Mouse (Mus musculus) midbrain, postnatal 0 days (tissue): ENCODE results near the gene Spata17. TPM values are rescaled to one million over a fixed set of nuclear protein-coding genes. Genes with fewer than 3 reads are reported as not detected.
"Not testable (repeated sequence)": the region's sequence is repeated elsewhere in the genome, so short reads cannot be mapped to it uniquely, and the experiment has no call there.

Experiments used
- ATAC-seq: fragments of 200-750 bp; cut with Nextera tagmentation; 2 replicates; pipeline ENCODE4 v1.8.0; 2017; ENCODE audit warnings: moderate number of reproducible peaks, mild to moderate bottlenecking, moderate TSS enrichment, moderate library complexity; ENCODE audit not compliant: low FRiP score
- DNase-seq: peaks from one replicate; pipeline ENCODE4 v3.0.0-alpha.2; 2015; ENCODE audit warnings: low spot score
- H3K27ac ChIP-seq: fragments of 300-500 bp; sonication (generic); 2 replicates; pipeline ENCODE4 v1.5.1; 2014; ENCODE audit warnings: low read depth, mild to moderate bottlenecking, low read length, mixed read lengths
- H3K27me3 ChIP-seq: fragments of 300-500 bp; sonication (generic); 2 replicates; pipeline ENCODE4 v1.6.1; 2014; ENCODE audit warnings: low read length, control low read depth, mixed read lengths; ENCODE audit not compliant: insufficient read depth
- H3K36me3 ChIP-seq: fragments of 300-500 bp; sonication (generic); 2 replicates; pipeline ENCODE4 v1.6.1; 2014; ENCODE audit warnings: low read length, control low read depth, mixed read lengths; ENCODE audit not compliant: insufficient read depth
- H3K4me1 ChIP-seq: fragments of 300-500 bp; sonication (generic); 2 replicates; pipeline ENCODE4 v1.6.1; 2014; ENCODE audit warnings: mild to moderate bottlenecking, control low read depth, antibody characterized with exemption, low read length, mixed read lengths; ENCODE audit not compliant: insufficient read depth
- H3K4me2 ChIP-seq: fragments of 300-500 bp; sonication (generic); 2 replicates; pipeline ENCODE4 v1.6.1; 2014; ENCODE audit warnings: low read depth, mild to moderate bottlenecking, low read length, mixed read lengths; ENCODE audit not compliant: poor library complexity, severe bottlenecking
- H3K4me3 ChIP-seq: fragments of 300-500 bp; sonication (generic); 2 replicates; pipeline ENCODE4 v1.5.1; 2014; ENCODE audit warnings: low read depth, mild to moderate bottlenecking, low read length, moderate library complexity
- H3K9ac ChIP-seq: fragments of 300-500 bp; sonication (generic); replicated peaks from 2 replicates; pipeline ENCODE4 v1.6.1; 2014; ENCODE audit warnings: mild to moderate bottlenecking, low read length, moderate library complexity, mixed read lengths; ENCODE audit not compliant: poor library complexity, severe bottlenecking
- H3K9me3 ChIP-seq: fragments of 300-500 bp; sonication (generic); 2 replicates; pipeline ENCODE4 v1.6.1; 2016; ENCODE audit warnings: low read length, control low read depth
- CTCF ChIP-seq: IDR thresholded peaks from 2 replicates; pipeline ENCODE4 v1.5.1; 2016; ENCODE audit warnings: antibody characterized with exemption, mild to moderate bottlenecking
- WGBS: fragments of 180-500 bp; shearing (Covaris S2); extraction: QIAGEN DNeasy Blood & Tissue Kit; methylation state at CpG from one replicate; pipeline ENCODE4 v1.1.7; 2014; 5-methylcytosine and 5-hydroxymethylcytosine counted together
- polyA plus RNA-seq: library from polyadenylated mRNA; unstranded; fragments of >200 nt; fragmentation: Nextera tagmentation; extraction: Ambion mirVana; gene quantifications from 2 replicates; pipeline ENCODE4 v1.2.1, GENCODE M21; 2015
- total RNA-seq: library from RNA; depleted of rRNA; stranded (reverse); fragments of >200 nt; gene quantifications from 2 replicates; pipeline ENCODE4 v1.2.3, GENCODE M21; 2014

The Spata17 gene
- total and polyA plus RNA-seq, 2 experiments from 2014 or later, result 1.2 to 1.3 TPM

GRCm38 (mm10) chr1:187132348-187132747 is 82.9 kb downstream of the Spata17 start:
- no peak overlapping the region for H3K4me2 ChIP-seq
- no peak overlapping the region for H3K27ac ChIP-seq
- H3K4me3 ChIP-seq, result no peak overlapping the region
- DNase-seq (no peak), ATAC-seq (no peak)
- H3K9ac ChIP-seq, result no peak overlapping the region
- H3K36me3 ChIP-seq, result no peaks in the 10 kb centered on the region
- no peak for TF ChIP-seq CTCF
- no peaks in the 10 kb centered on the region for H3K9me3 ChIP-seq
- no peaks in the 10 kb centered on the region for H3K4me1 ChIP-seq
- 92% methylated on average over 4 of the region's 4 CpGs for WGBS
- H3K27me3 ChIP-seq, result no peaks in the 10 kb centered on the region

- H3K4me1 ChIP-seq, DNase-seq, H3K9me3 ChIP-seq, H3K27me3 ChIP-seq, H3K4me2 ChIP-seq, ATAC-seq, H3K9ac ChIP-seq, H3K27ac ChIP-seq, H3K4me3 ChIP-seq, H3K36me3 ChIP-seq: not testable (repeated sequence)
- 85% methylated on average over 2 of the region's 2 CpGs for WGBS
These were observed 87.7 kb downstream of the Spata17 start for GRCm38 (mm10) chr1:187127548-187127947.

- Histone ChIP-seq H3K27ac (no peak overlapping the region), H3K4me3 (no peak overlapping the region), H3K4me1 (no peaks in the 10 kb centered on the region), H3K4me2 (no peak overlapping the region), H3K9ac (no peak overlapping the region), H3K9me3 (no peaks in the 10 kb centered on the region), H3K27me3 (no peaks in the 10 kb centered on the region), H3K36me3 (no peaks in the 10 kb centered on the region)
- 86% methylated on average over 11 of the region's 11 CpGs for WGBS
- no peak for DNase-seq
- no peak for TF ChIP-seq CTCF
- ATAC-seq, result no peak
These were observed 89.5 kb downstream of the Spata17 start for GRCm38 (mm10) chr1:187125733-187126132.

- no peak overlapping the region for H3K4me2 ChIP-seq
- no peaks in the 10 kb centered on the region for H3K4me1 ChIP-seq
- no peak overlapping the region for H3K27ac ChIP-seq
- no peaks in the 10 kb centered on the region for H3K36me3 ChIP-seq
- no peak overlapping the region for H3K4me3 ChIP-seq
- H3K9me3 ChIP-seq, result no peaks in the 10 kb centered on the region
- WGBS, result 77% methylated on average over 3 of the region's 3 CpGs
- TF ChIP-seq CTCF, result no peak
- ATAC-seq, result no peak
- DNase-seq, result no peak
- H3K9ac ChIP-seq, result no peak overlapping the region
- no peaks in the 10 kb centered on the region for H3K27me3 ChIP-seq
These were observed 90.3 kb downstream of the Spata17 start for GRCm38 (mm10) chr1:187124967-187125366.

GRCm38 (mm10) chr1:187119300-187119699 is 96.0 kb downstream of the Spata17 start:
- no peak overlapping the region for H3K9ac ChIP-seq
- no peaks in the 10 kb centered on the region for H3K27me3 ChIP-seq
- ATAC-seq (no peak), DNase-seq (no peak)
- H3K4me1 ChIP-seq, result no peaks in the 10 kb centered on the region
- no peak overlapping the region for H3K4me2 ChIP-seq
- no peak for TF ChIP-seq CTCF
- H3K36me3 ChIP-seq, result no peaks in the 10 kb centered on the region
- WGBS, result 95% methylated on average over 6 of the region's 6 CpGs
- H3K4me3 ChIP-seq, result no peak overlapping the region
- H3K9me3 ChIP-seq, result no peaks in the 10 kb centered on the region
- no peak overlapping the region for H3K27ac ChIP-seq

GRCm38 (mm10) chr1:187118108-187118507 is 97.2 kb downstream of the Spata17 start:
- Histone ChIP-seq H3K4me2 (no peak overlapping the region), H3K27ac (no peak overlapping the region), H3K9me3 (no peaks in the 10 kb centered on the region), H3K4me3 (no peak overlapping the region), H3K27me3 (no peaks in the 10 kb centered on the region), H3K9ac (no peak overlapping the region), H3K36me3 (no peaks in the 10 kb centered on the region), H3K4me1 (no peaks in the 10 kb centered on the region)
- DNase-seq, result no peak
- WGBS, result 86% methylated on average over 6 of the region's 6 CpGs
- TF ChIP-seq CTCF, result no peak
- ATAC-seq, result no peak
